Mouse (Mus musculus) heart, postnatal 36 days (tissue): Measurements from ENCODE around the gene Creb3l2. TPM values are rescaled to one million over a fixed set of nuclear protein-coding genes. Genes with fewer than 3 reads are reported as not detected.
"Not testable (repeated sequence)": the region's sequence is repeated elsewhere in the genome, so short reads cannot be mapped to it uniquely, and the experiment has no call there.

Experiments
- DNase-seq, 2 experiments: peaks; one replicate each; pipeline ENCODE4 v3.0.0; 2021 to 2022
- intact Hi-C: fragments of 180-260 bp; cut with DNase I; formaldehyde crosslinking; loops from one replicate; pipeline ENCODE4 v1.15.1; 2025
- total RNA-seq, 2 experiments: library from RNA; stranded (reverse); gene quantifications; 2 replicates each; pipeline ENCODE4 v1.2.3; 2021

Gene Creb3l2
- total RNA-seq, 2 experiments from 2014 or later, result 21.5 to 22.6 TPM

GRCm38 (mm10) chr6:37385602-37386285 is 56.2 kb downstream of the Creb3l2 start:
- intact Hi-C loops, result no loop called here

DNA sequence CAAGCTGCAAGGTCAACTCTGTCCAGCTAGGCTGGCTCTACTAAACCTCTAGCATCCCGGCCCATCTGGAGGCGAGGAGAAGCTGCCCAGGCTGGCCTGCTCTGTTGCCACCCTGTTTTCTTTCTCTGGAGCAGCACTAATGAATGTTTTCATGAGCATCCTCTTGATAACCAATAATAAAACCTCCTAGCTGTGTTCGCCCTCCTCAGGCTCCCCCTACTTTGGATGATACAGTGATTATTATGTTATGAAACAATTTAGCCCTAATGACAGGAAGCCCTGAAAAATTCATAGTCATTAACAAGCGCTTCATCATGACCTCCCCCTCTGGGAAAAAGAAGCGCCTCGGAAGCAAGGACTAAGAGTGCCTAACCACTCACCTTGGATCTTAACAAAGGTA is 59.2 kb downstream of the Creb3l2 start:
- DNase-seq, result no peak
- intact Hi-C loops, result no loop called here

More at GRCm38 (mm10) chr6:37385602-37386285, 56.2 kb downstream of the Creb3l2 start:
- DNase-seq, result no peak

DNA sequence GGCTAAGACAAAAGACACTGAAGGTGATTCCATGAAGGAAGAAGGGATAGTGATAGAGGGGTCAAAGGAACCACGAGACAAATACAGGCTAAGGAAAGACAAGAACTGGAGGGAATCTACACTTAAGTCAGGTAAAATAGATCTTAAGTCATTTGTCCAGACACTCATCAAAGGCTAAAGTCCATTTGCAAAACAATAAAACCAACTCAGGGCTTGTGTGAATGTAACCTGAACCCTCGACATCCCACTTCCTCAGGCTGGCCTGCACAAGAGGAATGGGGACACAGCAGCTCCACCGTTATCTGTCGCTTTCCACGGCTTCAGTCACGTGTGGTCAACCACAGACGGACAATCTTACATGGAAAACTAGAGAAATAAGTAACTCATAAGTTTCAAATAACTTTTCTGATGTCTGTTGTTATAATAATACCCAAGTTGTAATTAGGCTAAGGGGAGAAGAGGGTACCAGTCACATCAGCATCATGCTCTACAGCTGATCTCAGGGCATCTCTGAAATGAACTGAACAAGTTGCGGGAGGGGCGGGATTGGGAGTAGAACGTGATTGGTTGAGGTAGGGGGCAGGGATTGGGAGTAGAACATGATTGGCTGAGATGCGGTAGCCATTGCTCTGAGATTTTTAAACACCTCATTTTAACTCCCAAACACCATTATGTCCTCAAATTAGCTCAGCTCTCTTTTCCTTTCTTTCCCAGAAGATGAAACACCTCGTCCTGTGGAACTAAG is 63.9 kb downstream of the Creb3l2 start:
- DNase-seq, result no peak
- intact Hi-C loops, result no loop called here

- DNase-seq, intact Hi-C loops: not testable (repeated sequence)
Measured at GRCm38 (mm10) chr6:37377387-37377786, 64.6 kb downstream of the Creb3l2 start.

DNA sequence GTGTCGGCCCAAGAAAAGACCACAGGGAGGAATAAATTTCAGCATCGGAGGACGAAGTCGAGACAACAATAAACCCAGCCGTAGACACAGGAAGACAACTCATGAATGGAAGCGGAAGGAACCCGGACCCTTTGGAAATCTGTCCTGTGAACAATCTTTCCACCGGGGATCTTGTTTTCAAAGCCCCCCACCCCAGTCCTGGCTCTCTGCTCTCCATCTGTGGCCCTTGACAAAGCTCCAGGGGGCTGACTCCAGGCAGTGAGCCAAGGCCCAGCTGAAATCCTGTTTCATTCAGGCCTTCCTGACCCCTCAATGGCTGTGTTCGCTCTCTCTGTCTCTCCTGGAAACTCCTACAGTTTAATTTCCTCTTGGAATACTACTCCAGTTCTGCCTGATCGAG is 66.5 kb downstream of the Creb3l2 start:
- peak; percentile 36 to 46 for DNase-seq
- intact Hi-C loops, result no loop called here

DNA sequence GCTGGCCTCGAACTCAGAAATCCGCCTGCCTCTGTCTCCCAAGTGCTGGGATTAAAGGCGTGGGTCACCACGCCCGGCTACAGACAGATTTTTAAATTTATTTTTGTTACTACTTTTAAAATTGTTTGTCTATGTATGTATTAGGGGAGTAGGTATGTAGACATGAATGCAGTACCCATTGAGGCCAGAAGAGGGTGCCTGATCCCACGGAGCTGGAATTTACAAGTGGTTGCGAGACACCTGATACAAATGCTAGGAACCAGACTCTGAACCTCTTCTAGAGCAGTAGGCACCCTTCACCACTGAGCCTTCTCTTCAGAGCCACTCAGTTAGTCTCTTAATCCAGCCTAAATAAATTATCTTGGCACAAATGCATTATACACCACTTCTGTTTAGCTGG is 70.6 kb downstream of the Creb3l2 start:
- DNase-seq, result peak in 1 of 2 experiments; percentile 42
- intact Hi-C loops, result loop anchor here (5.0 kb wide), 1 partner anchor 76 kb away; no protein-coding TSS in a partner anchor

DNA sequence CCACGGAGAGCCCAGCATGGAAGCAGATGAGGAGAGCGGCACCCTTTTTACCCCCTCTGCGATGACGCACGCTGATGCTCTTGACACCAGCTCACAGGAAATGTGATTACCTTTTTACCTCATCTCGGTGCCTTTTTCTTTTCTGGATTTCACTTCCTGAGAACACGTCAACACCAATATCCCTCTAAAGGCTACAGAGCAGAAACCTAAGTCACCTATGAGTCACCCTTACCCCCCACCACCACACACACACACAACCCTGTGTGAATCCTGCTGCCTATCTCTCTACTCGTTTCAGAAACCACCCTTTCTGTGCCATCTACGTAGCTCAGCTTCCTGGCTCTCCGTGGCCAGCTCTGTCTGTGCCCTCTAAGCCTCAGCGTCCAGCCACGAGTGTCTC is 71.4 kb downstream of the Creb3l2 start:
- intact Hi-C loops, result loop anchor here (5.0 kb wide), 1 partner anchor 77 kb away; no protein-coding TSS in a partner anchor
- no peak for DNase-seq

- no peak for DNase-seq
- intact Hi-C loops, result loop anchor here (5.0 kb wide), 1 partner anchor 78 kb away; no protein-coding TSS in a partner anchor
Measured at GRCm38 (mm10) chr6:37369750-37370149, 72.2 kb downstream of the Creb3l2 start.

DNA sequence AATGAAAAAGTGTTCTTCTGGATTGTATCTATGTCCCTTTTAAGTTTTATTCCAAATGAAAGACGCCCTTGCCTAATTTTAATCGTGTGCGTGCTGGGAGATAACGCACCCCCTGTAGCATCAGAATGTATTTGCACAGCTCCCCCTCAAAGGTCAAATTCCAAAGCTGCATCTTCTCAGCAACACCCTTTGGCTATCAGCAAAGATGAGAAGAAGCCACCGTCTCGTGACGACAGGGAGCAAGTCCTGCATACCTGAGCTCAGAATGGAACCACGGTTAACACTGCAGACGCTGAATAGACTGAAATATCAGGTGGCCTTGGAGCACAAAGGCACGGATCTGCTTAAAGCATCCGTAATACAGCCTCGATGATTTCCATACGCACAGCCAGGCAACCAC is 73.7 kb downstream of the Creb3l2 start:
- DNase-seq, result no peak
- intact Hi-C loops, result no loop called here

DNA sequence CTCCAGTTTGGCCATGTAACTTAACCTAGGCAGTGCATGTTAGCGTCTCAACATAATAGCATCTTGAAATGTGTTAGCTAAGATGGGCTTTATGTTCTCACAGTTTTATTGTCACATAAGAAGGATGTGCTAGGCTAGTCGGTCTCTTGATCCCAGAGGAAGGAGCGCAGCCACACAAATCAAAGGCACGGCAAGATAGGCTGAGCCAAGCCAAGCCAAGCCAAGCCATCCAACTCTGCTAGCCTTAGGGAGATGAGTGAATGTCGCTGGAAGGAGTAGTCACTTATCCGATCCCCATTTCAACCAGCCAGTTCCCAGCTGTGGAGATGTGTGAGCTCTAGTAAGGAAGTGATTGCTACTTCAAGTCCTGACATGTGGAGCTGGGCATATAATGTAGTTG is 75.0 kb downstream of the Creb3l2 start:
- intact Hi-C loops, result no loop called here

GRCm38 (mm10) chr6:37365179-37365578 is 76.8 kb downstream of the Creb3l2 start:
- intact Hi-C loops, result no loop called here

More for the DNA sequence above, 75.0 kb downstream of the Creb3l2 start:
- DNase-seq, result no peak

GRCm38 (mm10) chr6:37364361-37364760 is 77.6 kb downstream of the Creb3l2 start:
- no peak for DNase-seq
- intact Hi-C loops, result no loop called here

More at GRCm38 (mm10) chr6:37365179-37365578, 76.8 kb downstream of the Creb3l2 start:
- no peak for DNase-seq

- intact Hi-C loops, result no loop called here
- DNase-seq, result no peak
Measured at GRCm38 (mm10) chr6:37360813-37361385, 81.0 kb downstream of the Creb3l2 start.

- peak; percentile 74 to 75 for DNase-seq
- intact Hi-C loops, result loop anchor here (1.0 to 5.0 kb wide), 2 partner anchors 94 to 713 kb away; no protein-coding TSS in a partner anchor
Measured at GRCm38 (mm10) chr6:37354449-37355179, 87.3 kb downstream of the Creb3l2 start.

DNA sequence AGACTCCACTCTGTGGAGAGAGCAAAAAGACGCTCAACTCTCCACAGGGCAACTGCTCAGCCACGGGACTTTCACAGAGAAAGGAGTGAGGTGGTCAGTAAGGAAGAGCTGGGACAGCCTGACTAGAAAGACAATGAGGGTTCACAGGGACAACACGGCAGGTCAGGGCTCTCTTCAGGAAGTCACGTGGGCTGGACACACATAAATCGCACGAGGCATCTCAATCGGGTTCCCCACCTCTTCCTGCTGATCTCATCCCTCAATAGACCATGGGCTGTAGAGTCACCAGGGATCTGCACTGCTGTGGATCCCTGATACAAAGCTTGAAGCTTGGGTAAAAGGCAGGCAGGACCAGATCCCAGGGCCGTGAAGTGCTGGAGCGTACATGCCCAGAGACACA is 88.3 kb downstream of the Creb3l2 start:
- no peak for DNase-seq
- intact Hi-C loops, result loop anchor here (1.0 to 5.0 kb wide), 2 partner anchors 95 to 714 kb away; no protein-coding TSS in a partner anchor

- DNase-seq, result peak; percentile 61 to 66
- intact Hi-C loops, result loop anchor here (1.0 to 5.0 kb wide), 3 partner anchors 255 to 715 kb away; no protein-coding TSS in a partner anchor
Measured at GRCm38 (mm10) chr6:37351731-37352380, 90.1 kb downstream of the Creb3l2 start.

DNA sequence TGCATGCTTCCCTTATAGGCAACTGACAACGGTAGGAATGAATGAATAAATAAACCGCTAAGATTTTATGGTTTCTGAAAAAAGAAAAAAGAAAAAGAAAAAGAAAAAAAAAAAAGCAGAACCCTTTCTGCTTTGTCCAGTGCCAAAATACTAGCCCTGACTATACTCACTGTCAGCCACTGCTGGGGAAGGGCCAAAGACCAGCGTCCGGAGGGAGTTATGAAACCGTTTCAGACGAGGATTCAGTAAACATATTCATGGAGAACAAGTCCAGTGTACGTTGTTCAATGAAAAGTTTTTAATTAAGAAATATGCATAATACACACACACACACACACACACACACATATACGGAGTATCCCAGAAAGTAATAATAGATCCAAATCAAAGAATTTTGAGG is 91.6 kb downstream of the Creb3l2 start:
- peak in 1 of 2 experiments; percentile 39 for DNase-seq
- intact Hi-C loops, result loop anchor here (5.0 kb wide), 1 partner anchor 717 kb away; no protein-coding TSS in a partner anchor

DNA sequence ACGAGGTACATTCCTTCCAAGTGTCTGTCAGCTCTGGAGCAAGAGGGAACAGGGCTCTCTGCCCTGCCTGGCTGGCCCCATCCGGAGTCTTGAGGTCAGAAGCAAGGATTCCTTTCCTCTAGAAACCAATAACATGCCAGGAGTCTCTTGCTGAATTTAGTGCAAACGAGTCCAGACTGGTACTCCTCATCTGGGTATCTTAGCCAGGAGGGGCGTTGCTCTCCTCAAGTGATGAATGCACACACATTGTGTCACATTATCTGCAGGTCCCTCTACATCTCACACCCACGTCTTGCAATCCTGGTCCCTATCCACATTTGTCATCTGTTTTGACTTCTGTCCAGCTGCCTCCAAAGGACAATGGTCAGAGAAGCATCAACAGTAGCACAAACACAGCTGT is 94.3 kb downstream of the Creb3l2 start:
- intact Hi-C loops, result no loop called here

DNA sequence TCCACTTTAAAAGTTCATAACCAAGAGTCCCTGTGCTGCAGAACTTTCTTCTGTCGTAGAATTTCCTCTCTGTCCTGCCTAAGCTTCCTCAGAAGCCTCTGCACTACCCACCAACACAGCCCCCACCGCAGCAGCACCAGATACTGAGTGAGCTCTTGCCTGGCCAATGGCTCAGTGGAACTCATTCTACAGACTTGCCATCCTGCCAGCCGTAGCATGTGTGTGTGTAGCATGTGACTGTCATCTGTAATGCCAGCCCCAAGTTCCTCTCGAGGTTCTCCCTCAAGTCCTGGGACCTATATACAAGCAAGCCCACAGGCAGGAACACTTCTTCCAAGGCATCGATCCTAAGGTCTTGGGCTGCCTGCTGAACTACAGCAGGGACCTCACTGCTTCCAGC is 103.9 kb downstream of the Creb3l2 start:
- intact Hi-C loops, result no loop called here
- no peak for DNase-seq

More for the DNA sequence above, 94.3 kb downstream of the Creb3l2 start:
- DNase-seq, result no peak

DNA sequence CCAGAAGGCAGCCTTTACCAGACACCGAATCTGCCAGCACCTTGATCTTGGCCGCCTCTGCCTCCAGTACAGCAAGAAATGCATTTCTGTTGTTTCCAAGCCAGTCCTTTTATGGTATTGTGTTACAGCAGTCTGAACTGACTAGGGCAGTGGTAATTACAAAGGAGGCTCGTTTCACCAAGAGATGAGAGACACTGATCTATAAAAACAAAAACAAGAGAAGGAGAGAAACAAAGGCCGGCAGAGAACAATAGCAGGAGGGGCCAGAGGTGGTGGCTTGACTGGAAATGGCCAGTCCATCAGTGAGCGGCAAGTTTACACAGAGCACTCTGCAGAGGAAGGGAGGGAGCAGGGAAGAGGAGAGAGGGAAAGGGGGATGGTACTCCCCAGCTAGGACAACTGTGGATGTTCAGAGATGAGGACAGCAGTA is 105.1 kb downstream of the Creb3l2 start:
- no peak for DNase-seq
- intact Hi-C loops, result no loop called here
